Mouse (Mus musculus) kidney, adult 2 months (tissue): ENCODE data around the gene Gm11213. TPM values are rescaled to one million over a fixed set of nuclear protein-coding genes. Genes with fewer than 3 reads are reported as not detected.
A peak's percentile ranks its signal among the peaks of the same experiment; 100 is the strongest.

Experiments
- DNase-seq: peaks from one replicate; pipeline ENCODE4 v3.0.0; 2021
- H3K27ac ChIP-seq: fragments of 200-500 bp; 2 replicates; pipeline ENCODE4 v1.5.1; 2012; ENCODE audit warnings: low read depth, low read length, control low read depth, inconsistent platforms; ENCODE audit not compliant: insufficient read depth
- H3K27me3 ChIP-seq: fragments of 200-500 bp; replicated peaks from 2 replicates; pipeline ENCODE4 v1.6.1; 2012; ENCODE audit warnings: mild to moderate bottlenecking, moderate library complexity, low read length, inconsistent platforms; ENCODE audit not compliant: control insufficient read depth, insufficient read depth
- H3K36me3 ChIP-seq: fragments of 200-500 bp; 2 replicates; pipeline ENCODE4 v1.6.1; 2012; ENCODE audit warnings: mild to moderate bottlenecking, moderate library complexity, low read length, inconsistent platforms; ENCODE audit not compliant: control insufficient read depth, insufficient read depth
- H3K4me1 ChIP-seq: fragments of 200-500 bp; 2 replicates; pipeline ENCODE4 v1.6.1; 2011; ENCODE audit warnings: low read length; ENCODE audit not compliant: control insufficient read depth, insufficient read depth
- H3K4me3 ChIP-seq: fragments of 200-500 bp; 2 replicates; pipeline ENCODE4 v1.5.1; 2011; ENCODE audit warnings: mild to moderate bottlenecking, low read depth, low read length, control low read depth; ENCODE audit not compliant: insufficient read depth
- CTCF ChIP-seq: fragments of 200-500 bp; conservative IDR thresholded peaks from 2 replicates; pipeline ENCODE4 v1.5.1; 2011; ENCODE audit warnings: low read depth, mild to moderate bottlenecking, control low read depth, low read length, moderate library complexity, mixed read lengths; ENCODE audit not compliant: insufficient read depth, insufficient read length
- POLR2A ChIP-seq: fragments of 200-500 bp; IDR thresholded peaks from one replicate; pipeline ENCODE4 v1.6.1; 2011; ENCODE audit warnings: low read depth, low read length, control low read depth
- WGBS: fragments of 180-500 bp; shearing (Covaris S2); methylation state at CpG from one replicate; pipeline ENCODE4 v1.1.7; 2018; 5-methylcytosine and 5-hydroxymethylcytosine counted together
- polyA plus RNA-seq: library from polyadenylated mRNA; depleted of rRNA; stranded (reverse); fragments of >200 nt; gene quantifications from 2 replicates; pipeline ENCODE4 v1.2.3, GENCODE M21; 2012

Gm11213 gene
- polyA plus RNA-seq, 1 experiment: not detected

DNA sequence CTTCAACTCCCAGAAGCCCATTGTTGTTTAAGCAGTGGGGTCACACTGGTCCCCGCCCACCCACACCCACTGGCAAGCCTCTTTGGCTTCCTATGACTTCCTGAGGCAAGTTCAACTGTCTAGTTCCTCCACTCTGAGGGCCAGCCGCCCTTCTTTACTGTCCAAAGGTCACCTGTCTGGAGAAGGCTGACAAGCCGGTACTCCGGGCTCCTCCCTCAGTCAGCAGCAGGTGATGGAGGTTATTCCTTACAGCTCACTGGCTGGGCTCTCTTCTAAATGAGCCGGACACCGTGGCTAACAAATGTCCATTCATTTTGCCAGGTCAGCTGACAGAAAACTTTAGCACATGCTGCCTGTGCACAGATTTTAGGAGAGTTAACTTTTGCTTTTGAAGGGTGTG, 4.3 kb downstream of the Gm11213 start:
- peak; percentile 77 for DNase-seq
- WGBS: 45% methylated on average over 6 of the region's 6 CpGs

DNA sequence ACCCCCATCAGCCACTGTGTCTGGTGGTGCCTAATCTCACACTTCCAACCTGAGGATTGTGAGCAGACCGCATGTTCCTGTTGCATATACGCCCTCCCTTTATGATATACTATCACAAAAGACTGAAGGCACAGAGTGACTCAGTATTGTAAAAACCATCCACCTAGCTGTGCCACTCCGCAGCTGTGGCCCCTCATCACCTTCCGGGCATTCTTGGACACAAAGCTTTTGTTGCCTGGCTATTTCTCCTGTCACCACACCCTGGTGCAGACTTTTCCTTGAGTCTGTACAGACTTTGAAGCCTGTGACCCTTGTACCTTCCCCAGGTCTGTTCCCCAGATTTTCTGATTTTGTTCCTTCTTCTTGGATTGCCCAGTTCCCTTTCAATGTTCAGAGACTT, 9.1 kb downstream of the Gm11213 start:
- Histone ChIP-seq H3K27me3 (no peaks in the 10 kb centered on the region), H3K36me3 (no peaks in the 10 kb centered on the region), H3K4me1 (no peaks in the 10 kb centered on the region), H3K4me3 (no peak overlapping the region), H3K27ac (no peak overlapping the region)
- DNase-seq: no peak
- 96% methylated on average over 4 of the region's 4 CpGs for WGBS
- TF ChIP-seq POLR2A (no peak), CTCF (no peak)

More for the DNA sequence above, 4.3 kb downstream of the Gm11213 start:
- no peaks in the 10 kb centered on the region for H3K27me3 ChIP-seq
- H3K4me1 ChIP-seq: no peaks in the 10 kb centered on the region
- TF ChIP-seq POLR2A (no peak), CTCF (no peak)
- no peak overlapping the region for H3K4me3 ChIP-seq
- H3K36me3 ChIP-seq: no peaks in the 10 kb centered on the region
- H3K27ac ChIP-seq: no peak overlapping the region

DNA sequence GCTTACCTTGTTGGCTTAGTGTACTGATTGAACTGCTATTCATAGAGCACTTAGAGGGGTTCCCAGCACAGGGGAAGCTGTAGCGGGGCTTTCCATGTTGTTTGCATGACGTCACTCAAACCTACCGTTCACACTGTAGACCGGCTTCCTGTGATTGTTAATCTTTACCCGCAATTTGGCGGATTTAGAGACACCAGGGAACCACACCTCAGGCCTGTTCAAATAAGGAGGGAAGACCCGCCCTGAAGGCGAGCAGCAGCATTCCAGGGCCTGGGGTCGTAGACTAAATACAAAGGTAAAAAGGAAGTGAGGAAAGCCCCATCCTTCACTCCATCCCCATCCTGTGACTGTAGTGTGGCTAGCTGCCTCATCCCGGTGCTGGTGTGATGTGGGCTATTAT, 9.8 kb downstream of the Gm11213 start:
- DNase-seq: no peak
- TF ChIP-seq POLR2A: no peak
- no peak for TF ChIP-seq CTCF
- no peaks in the 10 kb centered on the region for H3K27me3 ChIP-seq
- H3K4me1 ChIP-seq: no peaks in the 10 kb centered on the region
- no peak overlapping the region for H3K27ac ChIP-seq
- no peaks in the 10 kb centered on the region for H3K36me3 ChIP-seq
- WGBS: 44% methylated on average over 10 of the region's 10 CpGs
- H3K4me3 ChIP-seq: no peak overlapping the region

DNA sequence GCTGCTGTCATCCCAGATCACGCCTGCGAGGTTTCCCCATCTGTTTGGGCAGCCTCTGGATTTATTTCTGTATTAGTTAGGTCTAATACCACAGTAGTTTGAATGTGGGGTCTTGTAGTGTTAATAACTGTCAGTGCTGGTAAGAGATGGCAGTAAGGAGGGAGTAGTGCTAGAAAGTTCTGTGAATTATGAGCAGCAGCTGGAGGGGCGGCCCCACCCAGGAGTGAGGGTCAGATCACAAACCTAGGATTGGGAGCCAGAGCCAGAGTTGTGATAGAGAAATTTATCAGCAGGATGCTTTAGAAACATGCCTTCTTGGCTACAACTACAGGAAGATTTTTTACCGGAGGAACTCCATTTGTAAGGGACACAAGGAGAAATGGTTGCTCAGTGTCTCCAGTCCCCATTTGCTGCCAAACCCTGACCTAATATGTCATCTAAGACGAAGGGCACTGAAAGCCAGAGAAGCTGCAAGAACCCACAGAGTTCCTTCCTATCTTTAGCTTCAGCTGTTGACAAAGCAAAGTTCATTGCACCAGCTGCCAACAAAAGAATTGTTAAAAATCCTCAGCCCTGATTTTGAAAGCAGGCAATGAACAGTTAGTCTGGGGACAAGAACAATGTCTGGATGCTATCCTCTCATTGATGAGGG, 10.5 kb downstream of the Gm11213 start:
- WGBS: 64% methylated on average over 5 of the region's 5 CpGs
- Histone ChIP-seq H3K4me1 (no peaks in the 10 kb centered on the region), H3K36me3 (no peaks in the 10 kb centered on the region), H3K4me3 (no peak overlapping the region), H3K27ac (no peak overlapping the region), H3K27me3 (no peaks in the 10 kb centered on the region)
- peak; percentile 25 for DNase-seq
- no peak for TF ChIP-seq CTCF

DNA sequence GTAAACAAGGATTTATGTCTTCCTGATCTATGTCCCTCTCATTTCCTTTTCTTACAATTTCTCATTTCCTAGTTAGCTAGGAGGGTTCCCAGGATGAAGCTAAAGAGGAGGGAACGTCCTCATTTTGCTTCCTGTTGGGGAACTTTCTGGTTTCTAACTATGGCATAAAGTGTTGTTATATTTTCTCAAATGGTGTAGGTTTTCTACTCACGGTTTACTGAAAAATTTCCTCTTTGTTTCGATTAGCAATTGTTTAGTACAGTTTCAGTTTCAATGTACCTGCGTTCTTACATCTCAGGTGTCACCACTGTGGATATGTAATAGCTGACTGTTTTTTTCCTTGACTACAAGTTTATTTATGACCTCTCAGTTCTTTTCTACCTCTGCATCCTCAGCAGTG, 14.5 kb downstream of the Gm11213 start:
- Histone ChIP-seq H3K27me3 (no peaks in the 10 kb centered on the region), H3K36me3 (no peaks in the 10 kb centered on the region), H3K27ac (no peak overlapping the region), H3K4me3 (no peak overlapping the region), H3K4me1 (no peaks in the 10 kb centered on the region)
- WGBS: 55% methylated on average over 4 of the region's 4 CpGs
- no peak for TF ChIP-seq POLR2A
- TF ChIP-seq CTCF: no peak
- DNase-seq: no peak

DNA sequence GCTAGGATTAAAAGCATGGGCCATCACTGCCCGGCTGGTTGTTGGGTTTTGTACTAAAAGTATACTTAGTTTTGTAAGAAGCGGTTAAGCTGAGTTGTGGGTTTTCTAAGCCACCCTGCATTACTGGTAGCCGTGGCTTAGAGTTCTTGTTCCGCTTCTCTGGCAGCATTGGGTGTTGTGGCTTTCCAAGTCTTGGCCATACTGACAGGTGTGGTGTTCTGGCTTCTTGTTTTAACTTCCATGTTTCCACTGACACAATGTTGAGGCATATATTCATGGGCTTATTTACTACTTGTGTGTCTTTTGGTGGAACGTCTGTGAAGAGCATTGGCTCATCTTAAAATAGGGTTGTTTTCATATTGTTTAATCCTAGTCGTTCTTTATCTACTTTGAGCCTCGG, 15.1 kb downstream of the Gm11213 start:
- no peaks in the 10 kb centered on the region for H3K4me1 ChIP-seq
- 81% methylated on average over 7 of the region's 7 CpGs for WGBS

DNA sequence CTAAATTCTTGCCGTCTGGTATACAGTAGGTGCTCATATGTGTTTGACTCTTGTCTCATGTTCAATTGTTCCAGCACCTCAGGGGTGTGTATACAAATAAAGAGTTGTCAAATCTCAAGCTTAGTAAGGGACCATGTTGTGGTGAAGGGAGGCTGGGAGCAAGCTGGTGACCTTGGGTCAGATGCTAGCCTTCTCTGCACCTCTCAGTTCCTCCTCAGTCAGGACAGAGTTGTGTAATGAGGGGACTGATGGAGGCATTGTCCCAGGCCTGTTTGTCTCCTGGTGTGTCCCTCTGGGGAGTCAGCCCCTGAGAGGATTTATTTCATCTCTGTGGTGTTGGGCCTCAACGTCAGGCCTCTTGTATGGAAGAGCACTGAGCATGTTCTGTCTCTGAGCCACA, 18.8 kb downstream of the Gm11213 start:
- H3K4me1 ChIP-seq: no peaks in the 10 kb centered on the region
- H3K27ac ChIP-seq: no peak overlapping the region
- no peak overlapping the region for H3K4me3 ChIP-seq
- no peaks in the 10 kb centered on the region for H3K36me3 ChIP-seq
- DNase-seq: no peak
- H3K27me3 ChIP-seq: no peaks in the 10 kb centered on the region
- no peak for TF ChIP-seq POLR2A
- TF ChIP-seq CTCF: no peak
- 76% methylated on average over 2 of the region's 2 CpGs for WGBS

More for the DNA sequence above, 15.1 kb downstream of the Gm11213 start:
- H3K4me3 ChIP-seq: no peak overlapping the region
- no peaks in the 10 kb centered on the region for H3K36me3 ChIP-seq
- H3K27me3 ChIP-seq: no peaks in the 10 kb centered on the region
- no peak overlapping the region for H3K27ac ChIP-seq
- TF ChIP-seq CTCF: no peak
- DNase-seq: no peak

DNA sequence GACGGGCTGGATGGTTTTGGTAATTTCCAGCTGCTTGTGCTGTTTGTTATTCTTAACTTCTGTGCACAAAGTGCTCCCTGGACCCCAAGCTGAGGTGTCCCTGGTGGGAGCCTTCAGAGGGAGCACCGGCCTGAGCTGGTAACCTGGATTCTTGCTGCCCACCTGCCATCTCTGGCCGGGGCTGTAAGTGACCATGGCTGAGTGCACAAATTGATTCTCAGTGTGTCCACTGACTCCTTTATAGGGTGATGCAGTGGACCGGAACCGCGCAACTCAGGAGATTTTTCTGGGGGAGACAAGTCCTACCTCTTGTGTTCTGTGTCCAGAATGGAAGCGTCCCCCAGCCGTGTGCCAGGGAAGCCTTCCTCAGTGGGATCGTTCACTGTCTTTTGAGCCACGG, 19.8 kb downstream of the Gm11213 start:
- DNase-seq: no peak
- Histone ChIP-seq H3K4me3 (no peak overlapping the region), H3K27me3 (no peaks in the 10 kb centered on the region), H3K4me1 (no peaks in the 10 kb centered on the region), H3K27ac (no peak overlapping the region), H3K36me3 (no peaks in the 10 kb centered on the region)
- TF ChIP-seq POLR2A: no peak
- TF ChIP-seq CTCF: no peak
- 49% methylated on average over 10 of the region's 10 CpGs for WGBS
